ENCODE assay signal across 23 mouse cellular contexts in genomic region chr10:117128693-117129092, GRCm38 (mm10). TPM values are rescaled to one million over a fixed set of nuclear protein-coding genes. Genes with fewer than 3 reads are reported as not detected.
DNase-seq lines count a peak whose midpoint lies in the region; ATAC-seq lines count a peak whose summit lies in the region.
"Had no signal": no experiment of that assay in that cellular context is flagged by ENCODE, and none has a peak within 500 bp of the region (broad histone marks: within the 10 kb centered on the region; RNA-seq: fewer than 3 reads in every experiment).

No protein-coding gene starts in this region.

- H3K9ac ChIP-seq in liver, embryonic 11.5 days (ENCODE audit: low read depth, low read length): no peak overlapping the region
- no peak overlapping the region for H3K9ac ChIP-seq in liver, embryonic 12.5 days
- no peak overlapping the region for H3K9ac ChIP-seq in liver, embryonic 15.5 days
- H3K9ac ChIP-seq: embryonic facial prominence, embryonic 12.5 days; embryonic facial prominence, embryonic 15.5 days; forebrain, postnatal 0 days; hindbrain, embryonic 12.5 days; hindbrain, embryonic 15.5 days had no signal

- H3K4me3 ChIP-seq in liver, embryonic 11.5 days (ENCODE audit: low read depth, low read length): no peak overlapping the region
- no peak overlapping the region for H3K4me3 ChIP-seq in liver, embryonic 12.5 days
- no peak overlapping the region for H3K4me3 ChIP-seq in liver, embryonic 15.5 days (replicated peaks)
- H3K4me3 ChIP-seq: embryonic facial prominence, embryonic 12.5 days; embryonic facial prominence, embryonic 15.5 days; hindbrain, embryonic 12.5 days; hindbrain, embryonic 15.5 days had no signal

- 0 out of 2 replicates have a peak, but pooled peaks cover 3% of the 10 kb centered on the region for H3K36me3 ChIP-seq in liver, embryonic 11.5 days (ENCODE audit: control insufficient read depth, insufficient read depth, low read length)
- H3K36me3 ChIP-seq in liver, embryonic 12.5 days: peaks cover 41% of the 10 kb centered on the region
- peaks cover 41% of the 10 kb centered on the region for H3K36me3 ChIP-seq in liver, embryonic 15.5 days (replicated peaks)
- H3K36me3 ChIP-seq: hindbrain, embryonic 15.5 days had no signal

- no peaks in the 10 kb centered on the region for H3K27me3 ChIP-seq in liver, embryonic 11.5 days (replicated peaks; ENCODE audit: control insufficient read depth, insufficient read depth, low read length)
- no peaks in the 10 kb centered on the region for H3K27me3 ChIP-seq in liver, embryonic 12.5 days (replicated peaks)
- H3K27me3 ChIP-seq in liver, embryonic 15.5 days: no peaks in the 10 kb centered on the region
- H3K27me3 ChIP-seq: CH12.LX; embryonic facial prominence, embryonic 12.5 days; embryonic facial prominence, embryonic 15.5 days; hindbrain, embryonic 12.5 days; hindbrain, embryonic 15.5 days had no signal

- H3K4me1 ChIP-seq in liver, embryonic 11.5 days (replicated peaks; ENCODE audit: control insufficient read depth, insufficient read depth, low read length): peaks cover 24% of the 10 kb centered on the region
- H3K4me1 ChIP-seq in liver, embryonic 12.5 days: peaks cover 62% of the 10 kb centered on the region
- H3K4me1 ChIP-seq in liver, embryonic 15.5 days (replicated peaks): peaks cover 53% of the 10 kb centered on the region

- no peaks in the 10 kb centered on the region for H3K9me3 ChIP-seq in liver, embryonic 11.5 days (ENCODE audit: control insufficient read depth, low read length)
- H3K9me3 ChIP-seq in liver, embryonic 12.5 days (replicated peaks): no peaks in the 10 kb centered on the region
- H3K9me3 ChIP-seq in liver, embryonic 15.5 days (replicated peaks): no peaks in the 10 kb centered on the region
- H3K9me3 ChIP-seq: embryonic facial prominence, embryonic 12.5 days; embryonic facial prominence, embryonic 15.5 days; hindbrain, embryonic 12.5 days; hindbrain, embryonic 15.5 days had no signal

- no peak for DNase-seq in liver, embryonic 11.5 days (ENCODE audit: low spot score)
- DNase-seq in liver: no peak
- DNase-seq in right cerebral cortex, postnatal 25 days: no peak
- DNase-seq: adrenal gland, postnatal 10 days; adrenal gland, postnatal 36 days; B cell, adult 2 months; cerebellum, adult 18-20 months; cerebellum, adult 9-10 months; cerebellum, postnatal 25 days; forebrain, postnatal 0 days; gastrocnemius, postnatal 14 days; heart, adult 11 months had no signal

- no peak overlapping the region for H3K27ac ChIP-seq in liver, embryonic 11.5 days (ENCODE audit: low read depth, low read length)
- H3K27ac ChIP-seq in liver, embryonic 12.5 days: peak overlapping the region; percentile 27
- H3K27ac ChIP-seq in liver, embryonic 15.5 days (replicated peaks): peak overlapping the region; percentile 38; the same call in 1 of the 2 replicates
- H3K27ac ChIP-seq: embryonic facial prominence, embryonic 12.5 days; embryonic facial prominence, embryonic 15.5 days; hindbrain, embryonic 12.5 days; hindbrain, embryonic 15.5 days had no signal

- peak; percentile 66; the same call in 1 of the 2 replicates for ATAC-seq in liver, embryonic 11.5 days (replicated peaks; ENCODE audit: low FRiP score)
- ATAC-seq in liver, embryonic 12.5 days: peak; percentile 69
- 0 out of 2 replicates have a peak, but pooled peaks have one; percentile 49 for ATAC-seq in liver, embryonic 15.5 days (ENCODE audit: insufficient read depth)
- 0 out of 2 replicates have a peak, but pooled peaks have one; percentile 44 for ATAC-seq in megakaryocyte-erythroid progenitor cell, adult 5-6 weeks (replicated peaks; ENCODE audit: low FRiP score, low TSS enrichment, poor library complexity, severe bottlenecking)
- ATAC-seq in frontal cortex, adult (ENCODE audit: low TSS enrichment): no peak
- ATAC-seq: forebrain, embryonic 14.5 days; forebrain, postnatal 0 days had no signal

- 86% methylated on average over 2 of the region's 2 CpGs for WGBS in liver, embryonic 11.5 days
- 53% methylated on average over 2 of the region's 2 CpGs for WGBS in liver, embryonic 12.5 days (ENCODE audit: insufficient replicate concordance)
- WGBS in liver, embryonic 15.5 days (ENCODE audit: insufficient replicate concordance): 60% methylated on average over 2 of the region's 2 CpGs

- no peak overlapping the region for H3K4me2 ChIP-seq in liver, embryonic 11.5 days
- H3K4me2 ChIP-seq in liver, embryonic 12.5 days: no peak overlapping the region
- H3K4me2 ChIP-seq in liver, embryonic 15.5 days: no peak overlapping the region
- H3K4me2 ChIP-seq: embryonic facial prominence, embryonic 12.5 days; embryonic facial prominence, embryonic 15.5 days; heart, embryonic 11.5 days; hindbrain, embryonic 12.5 days; hindbrain, embryonic 15.5 days had no signal

RNA-seq across cellular contexts. Expression of gene Frs2, which starts 19.6 kb away (rescaled TPM):
- polyA plus RNA-seq in liver, embryonic 11.5 days (2014; fragmentation: Nextera tagmentation; extraction: Ambion mirVana): 21.3 and 23.5 TPM in 2 replicates
- 11.3 and 13.3 TPM in 2 replicates for polyA plus RNA-seq in liver, embryonic 12.5 days (2016; fragmentation: Nextera tagmentation; extraction: Ambion mirVana)
- 6.9 and 7.5 TPM in 2 replicates for polyA plus RNA-seq in liver, embryonic 15.5 days (2015; fragmentation: Nextera tagmentation; extraction: Ambion mirVana)
- total RNA-seq in megakaryocyte-erythroid progenitor cell, adult 5-6 weeks (2014; fragmentation: Nextera tagmentation): 20.7 and 22.7 TPM in 2 replicates
- total RNA-seq in megakaryocyte-erythroid progenitor cell, adult 5-6 weeks (2017): 9.6 and 22.9 TPM in 2 replicates
